Mouse (Mus musculus) liver, embryonic 14.5 days (tissue): Measurements from ENCODE around the gene Ankrd31. TPM values are rescaled to one million over a fixed set of nuclear protein-coding genes. Genes with fewer than 3 reads are reported as not detected.
A peak's percentile ranks its signal among the peaks of the same experiment; 100 is the strongest.

Experiments
- ATAC-seq: fragments of 200-750 bp; cut with Nextera tagmentation; 2 replicates; pipeline ENCODE4 v1.8.0; 2017; ENCODE audit warnings: moderate number of reproducible peaks, mild to moderate bottlenecking, moderate library complexity; ENCODE audit not compliant: insufficient read depth
- DNase-seq, 3 experiments: peaks; one replicate each; pipeline ENCODE4 v3.0.0-alpha.2; 2012 to 2013; ENCODE audit warnings: low read depth in 3 of 3, low spot score in 3 of 3
- H3K27ac ChIP-seq: fragments of 300-500 bp; sonication (generic); 2 replicates; pipeline ENCODE4 v1.5.1; 2014; ENCODE audit warnings: moderate library complexity, mild to moderate bottlenecking, control low read depth, inconsistent platforms
- H3K27me3 ChIP-seq: fragments of 300-500 bp; sonication (generic); 2 replicates; pipeline ENCODE4 v1.6.1; 2014; ENCODE audit warnings: mild to moderate bottlenecking, low read length, moderate library complexity; ENCODE audit not compliant: control insufficient read depth, insufficient read depth
- H3K36me3 ChIP-seq: fragments of 300-500 bp; sonication (generic); replicated peaks from 2 replicates; pipeline ENCODE4 v1.6.1; 2014; ENCODE audit warnings: low read depth; ENCODE audit not compliant: control insufficient read depth, insufficient read depth
- H3K4me1 ChIP-seq, 2 experiments: fragments of 200-500 bp in 1 of 2; fragments of 300-500 bp in 1 of 2; sonication (generic) in 1 of 2; replicated peaks; 2 replicates each; pipeline ENCODE4 v1.6.1; 2012 to 2014; ENCODE audit warnings: antibody characterized with exemption in 1 of 2, inconsistent platforms in 1 of 2, low read length in 1 of 2; ENCODE audit not compliant: control insufficient read depth in 2 of 2, insufficient read depth in 2 of 2
- H3K4me2 ChIP-seq: fragments of 300-500 bp; sonication (generic); 2 replicates; pipeline ENCODE4 v1.6.1; 2014; ENCODE audit warnings: low read depth, mild to moderate bottlenecking, control low read depth, moderate library complexity
- H3K4me3 ChIP-seq, 2 experiments: fragments of 200-500 bp in 1 of 2; fragments of 300-500 bp in 1 of 2; sonication (generic) in 1 of 2; 2 replicates each; pipeline ENCODE4 v1.5.1; 2012 to 2014; ENCODE audit warnings: low read depth in 2 of 2, low read length in 2 of 2, mild to moderate bottlenecking in 2 of 2, control low read depth in 1 of 2, inconsistent platforms in 1 of 2, moderate library complexity in 1 of 2; ENCODE audit not compliant: insufficient read depth in 1 of 2
- H3K9ac ChIP-seq: fragments of 300-500 bp; sonication (generic); replicated peaks from 2 replicates; pipeline ENCODE4 v1.6.1; 2014; ENCODE audit warnings: mild to moderate bottlenecking, control low read depth, moderate library complexity
- H3K9me3 ChIP-seq: fragments of 300-500 bp; sonication (generic); 2 replicates; pipeline ENCODE4 v1.6.1; 2016; ENCODE audit warnings: low read length, mixed read lengths; ENCODE audit not compliant: control insufficient read depth
- CTCF ChIP-seq: IDR thresholded peaks from 2 replicates; pipeline ENCODE4 v1.5.1; 2016; ENCODE audit warnings: antibody characterized with exemption, low read depth, control low read depth
- EP300 ChIP-seq: IDR thresholded peaks from 2 replicates; pipeline ENCODE4 v1.6.1; 2016; ENCODE audit warnings: antibody characterized with exemption, low read depth
- WGBS: fragments of 180-500 bp; shearing (Covaris S2); extraction: QIAGEN DNeasy Blood & Tissue Kit; methylation state at CpG from one replicate; pipeline ENCODE4 v1.1.7; 2014; ENCODE audit not compliant: insufficient replicate concordance; 5-methylcytosine and 5-hydroxymethylcytosine counted together
- polyA plus RNA-seq, 2 experiments: library from polyadenylated mRNA; depleted of rRNA in 1 of 2; stranded (reverse) in 1 of 2; unstranded in 1 of 2; fragments of >200 nt; fragmentation: Nextera tagmentation in 1 of 2; extraction: Ambion mirVana in 1 of 2; gene quantifications; 2 replicates each; pipeline versions ENCODE4 v1.2.1 to v1.2.3; 2012 to 2014

The Ankrd31 gene
- polyA plus RNA-seq, 2 experiments = 0.03 TPM

DNA sequence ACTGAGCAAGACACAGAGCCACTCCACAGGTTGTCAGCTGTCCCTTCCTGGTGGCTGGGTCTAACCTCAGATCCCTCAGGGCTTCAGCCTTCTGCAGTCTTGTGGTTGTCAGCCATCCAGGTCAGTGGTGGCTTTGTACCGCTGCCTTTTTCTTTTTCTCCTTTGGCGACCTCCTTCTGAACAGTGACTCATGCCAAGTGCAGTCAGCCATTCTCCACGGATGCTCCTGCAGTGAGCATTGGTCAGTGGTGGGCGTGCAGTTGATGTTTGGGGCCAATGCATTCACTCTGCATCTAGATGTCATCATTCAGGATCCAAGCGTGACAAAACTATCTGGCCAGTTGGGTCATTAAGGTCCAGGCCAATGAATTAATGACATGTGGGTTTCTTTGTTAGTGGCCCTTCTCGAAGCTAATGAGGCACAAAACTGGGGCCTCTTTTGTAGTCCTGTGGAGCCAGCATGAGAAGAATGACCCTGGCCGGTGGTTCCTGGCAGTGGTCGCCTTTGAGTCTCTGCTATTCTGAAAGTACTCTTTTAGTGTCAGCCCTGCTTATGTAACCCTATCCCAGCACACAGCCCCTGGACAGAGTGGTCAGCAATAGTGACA, 180.5 kb downstream of the Ankrd31 start:
- H3K9me3 ChIP-seq = no peaks in the 10 kb centered on the region
- no peak overlapping the region for H3K9ac ChIP-seq
- ATAC-seq (no peak), DNase-seq (no peak)
- no peak overlapping the region for H3K27ac ChIP-seq
- H3K4me1 ChIP-seq = no peaks in the 10 kb centered on the region
- TF ChIP-seq EP300 (no peak), CTCF (no peak)
- no peak overlapping the region for H3K4me3 ChIP-seq
- no peaks in the 10 kb centered on the region for H3K36me3 ChIP-seq
- H3K27me3 ChIP-seq = peaks cover 33% of the 10 kb centered on the region
- no peak overlapping the region for H3K4me2 ChIP-seq
- 48% methylated on average over 8 of the region's 8 CpGs for WGBS

DNA sequence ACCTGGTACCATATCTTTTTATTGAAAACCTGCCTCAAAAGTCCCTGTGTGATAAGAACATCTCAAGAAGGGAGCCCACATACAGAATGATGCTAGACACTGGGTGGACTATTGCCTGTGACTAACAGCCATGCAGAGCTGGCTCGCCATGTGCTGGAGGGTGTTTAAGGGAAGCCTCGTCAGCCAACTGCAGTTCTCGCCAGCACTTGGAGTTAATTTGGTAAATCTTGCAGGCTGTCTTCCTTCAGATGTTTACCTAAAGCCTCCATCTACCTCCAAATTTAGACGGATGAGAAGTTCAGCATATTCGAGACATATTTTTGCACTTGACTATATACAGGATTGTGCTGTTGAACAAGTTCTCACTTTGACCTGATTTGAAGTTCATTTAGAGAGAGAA, 184.7 kb downstream of the Ankrd31 start:
- DNase-seq (no peak), ATAC-seq (no peak)
- no peaks in the 10 kb centered on the region for H3K36me3 ChIP-seq
- H3K27me3 ChIP-seq = no peaks in the 10 kb centered on the region
- TF ChIP-seq EP300 (no peak), CTCF (no peak)
- H3K9me3 ChIP-seq = no peaks in the 10 kb centered on the region
- no peak overlapping the region for H3K27ac ChIP-seq
- WGBS = 62% methylated on average over 5 of the region's 5 CpGs
- no peak overlapping the region for H3K4me2 ChIP-seq
- H3K4me1 ChIP-seq = 0 out of 4 replicates have a peak, but pooled peaks cover 0 to 2% of the 10 kb centered on the region in 2 experiments
- H3K9ac ChIP-seq = no peak overlapping the region
- no peak overlapping the region for H3K4me3 ChIP-seq

DNA sequence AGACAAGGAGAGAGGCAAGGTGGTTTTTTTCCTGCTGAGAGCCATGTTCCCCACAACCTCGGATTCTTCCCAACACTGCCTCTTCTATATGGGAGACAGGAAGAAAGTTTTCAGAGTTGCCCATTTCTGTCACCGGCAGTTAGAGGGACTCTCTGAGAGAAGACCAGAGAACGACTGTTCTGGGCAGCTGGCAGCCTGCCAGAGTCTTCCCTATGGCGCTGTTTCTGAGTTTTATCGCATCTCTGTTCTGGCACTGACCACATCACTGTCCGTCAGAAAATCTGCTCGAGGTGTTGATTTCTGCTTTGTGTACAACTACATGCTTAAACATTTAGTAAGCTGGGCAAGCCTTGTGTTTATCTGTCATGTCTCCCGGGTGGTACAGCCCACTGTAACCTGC, 185.3 kb downstream of the Ankrd31 start:
- WGBS = 51% methylated on average over 8 of the region's 8 CpGs
- H3K9ac ChIP-seq = no peak overlapping the region
- no peaks in the 10 kb centered on the region for H3K27me3 ChIP-seq
- no peak for TF ChIP-seq EP300
- no peak for TF ChIP-seq CTCF
- H3K27ac ChIP-seq = no peak overlapping the region
- H3K36me3 ChIP-seq = no peaks in the 10 kb centered on the region
- H3K4me3 ChIP-seq = no peak overlapping the region
- DNase-seq = no peak
- no peak for ATAC-seq
- H3K4me2 ChIP-seq = no peak overlapping the region
- no peaks in the 10 kb centered on the region for H3K9me3 ChIP-seq
- 0 out of 4 replicates have a peak, but pooled peaks cover 0 to 2% of the 10 kb centered on the region in 2 experiments for H3K4me1 ChIP-seq

DNA sequence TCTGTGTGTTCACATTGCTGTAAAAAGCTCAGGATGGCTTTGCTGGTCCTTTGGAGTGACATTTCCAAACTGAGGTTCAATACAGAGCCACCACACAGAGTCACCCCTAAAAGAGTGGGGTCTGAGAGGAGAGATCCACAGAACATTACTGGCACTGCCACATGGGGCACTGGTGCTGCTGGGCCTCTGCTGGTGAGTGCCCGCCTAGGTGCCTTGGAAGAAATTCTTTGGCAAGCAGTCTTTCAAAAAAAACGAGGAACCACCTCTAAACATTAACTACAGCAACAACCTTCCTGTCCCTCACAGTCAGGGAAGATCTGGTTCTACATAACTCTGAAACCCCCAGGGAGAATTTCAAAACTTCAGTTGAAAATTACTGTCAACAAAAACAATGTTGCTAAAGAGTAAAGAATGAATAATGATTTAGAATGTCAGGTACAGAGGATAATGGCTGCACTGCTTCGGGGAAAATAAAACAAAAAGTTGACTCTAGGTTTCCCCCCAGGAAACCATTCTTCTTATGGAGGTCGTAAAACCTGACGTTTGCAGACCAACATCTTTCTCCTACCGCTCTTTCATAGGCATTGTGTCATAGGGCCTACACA, 188.2 kb downstream of the Ankrd31 start:
- ATAC-seq = no peak
- Histone ChIP-seq H3K4me2 (no peak overlapping the region), H3K36me3 (no peaks in the 10 kb centered on the region), H3K27me3 (no peaks in the 10 kb centered on the region), H3K4me3 (no peak overlapping the region), H3K27ac (no peak overlapping the region), H3K9ac (no peak overlapping the region), H3K9me3 (no peaks in the 10 kb centered on the region), H3K4me1 (0 out of 4 replicates have a peak, but pooled peaks cover 0 to 2% of the 10 kb centered on the region in 2 experiments)
- WGBS = 44% methylated on average over 6 of the region's 6 CpGs
- no peak for DNase-seq
- no peak for TF ChIP-seq CTCF
- TF ChIP-seq EP300 = no peak

DNA sequence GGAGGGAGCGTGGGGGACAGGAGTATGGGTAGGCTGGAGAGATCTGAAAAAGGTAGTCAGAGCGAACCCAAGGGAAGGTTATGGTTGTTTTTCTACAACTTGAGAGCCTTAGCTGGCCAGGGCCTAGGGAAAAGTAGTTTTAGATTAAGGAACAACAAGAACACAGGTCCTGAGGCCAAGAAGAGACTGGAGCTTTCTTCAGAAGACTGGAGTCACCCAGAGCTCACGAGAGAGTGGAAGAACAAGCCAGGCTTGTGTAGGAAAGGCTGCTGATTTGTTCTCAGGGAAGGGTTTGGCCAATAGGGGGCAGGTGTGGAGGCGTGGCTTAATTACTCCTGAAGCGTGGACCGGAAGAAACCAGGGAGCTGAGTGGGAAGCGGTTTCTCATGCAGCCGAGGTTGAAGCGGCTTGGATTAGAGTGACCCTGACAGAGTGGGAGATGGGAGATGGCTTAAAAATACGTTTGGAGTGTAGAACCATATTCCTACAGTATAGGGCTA, 189.0 kb downstream of the Ankrd31 start:
- no peak overlapping the region for H3K4me3 ChIP-seq
- H3K27ac ChIP-seq = no peak overlapping the region
- DNase-seq = no peak
- H3K9me3 ChIP-seq = no peaks in the 10 kb centered on the region
- H3K9ac ChIP-seq = no peak overlapping the region
- 0 out of 4 replicates have a peak, but pooled peaks cover 0 to 2% of the 10 kb centered on the region in 2 experiments for H3K4me1 ChIP-seq
- no peaks in the 10 kb centered on the region for H3K36me3 ChIP-seq
- no peaks in the 10 kb centered on the region for H3K27me3 ChIP-seq
- 60% methylated on average over 10 of the region's 10 CpGs for WGBS
- no peak overlapping the region for H3K4me2 ChIP-seq
- no peak for ATAC-seq
- peak; percentile 26 for TF ChIP-seq CTCF
- TF ChIP-seq EP300 = no peak
